Mouse (Mus musculus): Measurements from ENCODE around the gene Git1. TPM values are rescaled to one million over a fixed set of nuclear protein-coding genes. Genes with fewer than 3 reads are reported as not detected.

Gene Git1
- total and polyA plus RNA-seq, 2 experiments from 2014 or later = 19.6 to 143 TPM

DNA sequence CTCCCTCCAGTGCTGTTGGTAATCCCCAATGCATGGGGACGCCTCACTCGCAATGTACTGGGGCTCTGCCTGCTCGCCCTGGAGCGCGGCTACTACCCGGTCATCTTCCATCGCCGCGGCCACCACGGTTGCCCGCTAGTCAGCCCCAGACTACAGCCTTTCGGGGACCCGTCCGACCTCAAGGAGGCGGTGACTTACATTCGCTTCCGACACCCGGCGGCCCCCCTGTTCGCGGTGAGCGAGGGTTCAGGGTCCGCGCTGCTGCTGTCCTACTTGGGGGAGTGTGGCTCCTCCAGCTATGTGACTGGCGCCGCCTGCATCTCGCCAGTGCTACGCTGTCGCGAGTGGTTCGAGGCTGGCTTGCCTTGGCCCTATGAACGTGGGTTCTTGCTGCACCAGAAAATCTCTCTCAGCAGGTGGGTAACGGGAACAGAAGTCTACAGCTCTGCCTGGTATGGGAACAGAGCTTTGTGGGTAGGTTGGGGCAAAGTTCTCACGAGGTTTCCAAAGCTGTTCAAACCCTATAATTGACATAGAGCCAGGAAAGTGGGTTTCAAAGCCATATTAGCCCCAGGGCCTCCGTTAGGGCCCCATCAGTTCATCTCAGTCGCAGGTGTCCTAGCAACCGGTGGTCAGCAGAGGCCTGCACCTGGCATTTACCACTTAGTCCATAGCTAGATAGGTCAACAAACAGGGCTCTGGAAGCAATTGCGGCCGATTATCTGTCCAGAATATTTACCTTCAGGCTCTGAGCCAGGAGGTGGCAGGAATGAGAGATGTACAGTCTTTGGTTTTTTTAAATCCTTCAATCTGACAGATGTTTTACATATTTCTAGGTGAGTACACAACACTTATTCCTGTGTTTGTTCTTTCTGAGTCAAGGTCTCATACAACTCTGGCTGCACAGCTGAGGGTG lies 22.5 kb downstream of the Git1 start, which contains the start of gene Trp53i13:
Gene Trp53i13 (minus strand): TSS at position 344 of the 916 bp plus-strand sequence.
- Histone ChIP-seq H3K4me2 (ENCODE audit: low read depth, low read length, poor library complexity, severe bottlenecking) (peak within 1 kb of the TSS; percentile 86), H3K4me3 (ENCODE audit: low read depth, low read length) (peak within 1 kb of the TSS; percentile 46), H3K27me3 (ENCODE audit: insufficient read depth, low read length) (peaks cover 13% of the 10 kb centered on the region; the same call in 1 of the 2 replicates), H3K36me3 (ENCODE audit: insufficient read depth, low read length) (no peaks in the 10 kb centered on the region), H3K27ac (ENCODE audit: low read depth, low read length) (no peak within 1 kb of the TSS), H3K4me1 (ENCODE audit: insufficient read depth, low read length) (peaks cover 12% of the 10 kb centered on the region), H3K9me3 (ENCODE audit: low read length) (no peaks in the 10 kb centered on the region), H3K9ac (replicated peaks; ENCODE audit: low read length, poor library complexity, severe bottlenecking) (peak within 1 kb of the TSS; percentile 42)
- 9% methylated on average over 39 of the region's 39 CpGs for WGBS
- peak; percentile 17; the same call in 1 of the 2 replicates for TF ChIP-seq CTCF (IDR thresholded peaks at IDR 0.05)
- ATAC-seq (ENCODE audit: low FRiP score) (no peak), DNase-seq (ENCODE audit: low spot score) (no peak)

GRCm38 (mm10) chr11:77516553-77517425 lies 23.4 kb downstream of the Git1 start:
- H3K9ac ChIP-seq (replicated peaks; ENCODE audit: low read length, poor library complexity, severe bottlenecking) = no peak overlapping the region
- ATAC-seq (ENCODE audit: low FRiP score) (no peak), DNase-seq (ENCODE audit: low spot score) (no peak)
- peaks cover 12% of the 10 kb centered on the region for H3K4me1 ChIP-seq (ENCODE audit: insufficient read depth, low read length)
- peaks cover 13% of the 10 kb centered on the region; the same call in 1 of the 2 replicates for H3K27me3 ChIP-seq (ENCODE audit: insufficient read depth, low read length)
- no peak overlapping the region for H3K4me3 ChIP-seq (ENCODE audit: low read depth, low read length)
- no peak overlapping the region for H3K4me2 ChIP-seq (ENCODE audit: low read depth, low read length, poor library complexity, severe bottlenecking)
- WGBS = 53% methylated on average over 5 of the region's 5 CpGs
- H3K36me3 ChIP-seq (ENCODE audit: insufficient read depth, low read length) = no peaks in the 10 kb centered on the region
- H3K9me3 ChIP-seq (ENCODE audit: low read length) = no peaks in the 10 kb centered on the region
- no peak for TF ChIP-seq CTCF (IDR thresholded peaks at IDR 0.05)
- no peak overlapping the region for H3K27ac ChIP-seq (ENCODE audit: low read depth, low read length)

- Histone ChIP-seq H3K9me3 (ENCODE audit: low read length) (no peaks in the 10 kb centered on the region), H3K27ac (ENCODE audit: low read depth, low read length) (no peak overlapping the region), H3K36me3 (ENCODE audit: insufficient read depth, low read length) (no peaks in the 10 kb centered on the region), H3K4me3 (ENCODE audit: low read depth, low read length) (no peak overlapping the region), H3K27me3 (ENCODE audit: insufficient read depth, low read length) (peaks cover 13% of the 10 kb centered on the region; the same call in 1 of the 2 replicates), H3K4me1 (ENCODE audit: insufficient read depth, low read length) (peaks cover 4% of the 10 kb centered on the region; the same call in 1 of the 2 replicates), H3K4me2 (ENCODE audit: low read depth, low read length, poor library complexity, severe bottlenecking) (no peak overlapping the region), H3K9ac (replicated peaks; ENCODE audit: low read length, poor library complexity, severe bottlenecking) (no peak overlapping the region)
- ATAC-seq (ENCODE audit: low FRiP score) = no peak
- no peak for DNase-seq (ENCODE audit: low spot score)
- WGBS = 78% methylated on average over 27 of the region's 27 CpGs
- TF ChIP-seq CTCF (IDR thresholded peaks at IDR 0.05) = no peak
Observed at GRCm38 (mm10) chr11:77518051-77518798, 24.9 kb downstream of the Git1 start.

DNA sequence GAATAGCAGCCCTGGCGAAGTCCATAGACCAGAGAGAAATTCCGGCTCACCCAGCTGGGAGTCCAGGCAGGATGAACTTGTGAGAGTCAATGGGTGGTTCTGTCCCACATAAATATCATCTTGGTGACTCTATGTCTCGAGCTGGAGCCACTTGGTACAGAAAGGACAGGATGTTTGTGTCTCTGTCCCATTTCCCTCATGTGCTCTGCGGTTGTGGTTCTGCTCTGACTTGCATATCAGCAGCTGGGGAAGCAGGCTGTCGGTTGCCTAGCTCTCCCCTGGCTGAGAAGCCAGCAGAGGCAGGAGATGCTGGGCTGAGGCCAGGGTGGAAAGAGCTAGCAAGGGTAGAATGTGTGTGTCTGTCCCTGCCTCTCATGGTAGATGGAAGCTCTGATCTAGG lies 25.7 kb downstream of the Git1 start, which contains the start of gene Gm10392:
Gene Gm10392 (minus strand): TSS at position 156 of the 400 bp plus-strand sequence.
- H3K36me3 ChIP-seq (ENCODE audit: insufficient read depth, low read length) = no peaks in the 10 kb centered on the region
- H3K4me3 ChIP-seq (ENCODE audit: low read depth, low read length) = no peak within 1 kb of the TSS
- WGBS = 75% methylated on average over 5 of the region's 5 CpGs
- H3K4me2 ChIP-seq (ENCODE audit: low read depth, low read length, poor library complexity, severe bottlenecking) = no peak within 1 kb of the TSS
- ATAC-seq (ENCODE audit: low FRiP score) (no peak), DNase-seq (ENCODE audit: low spot score) (no peak)
- no peak for TF ChIP-seq CTCF (IDR thresholded peaks at IDR 0.05)
- H3K4me1 ChIP-seq (ENCODE audit: insufficient read depth, low read length) = peaks cover 4% of the 10 kb centered on the region; the same call in 1 of the 2 replicates
- no peak within 1 kb of the TSS for H3K27ac ChIP-seq (ENCODE audit: low read depth, low read length)
- H3K9me3 ChIP-seq (ENCODE audit: low read length) = no peaks in the 10 kb centered on the region
- H3K9ac ChIP-seq (replicated peaks; ENCODE audit: low read length, poor library complexity, severe bottlenecking) = no peak within 1 kb of the TSS
- H3K27me3 ChIP-seq (ENCODE audit: insufficient read depth, low read length) = peaks cover 13% of the 10 kb centered on the region; the same call in 1 of the 2 replicates
